Mouse (Mus musculus): ENCODE measurements around the gene Pltp. TPM values are rescaled to one million over a fixed set of nuclear protein-coding genes. Genes with fewer than 3 reads are reported as not detected.
"Not testable (repeated sequence)": the region's sequence is repeated elsewhere in the genome, so short reads cannot be mapped to it uniquely, and the experiment has no call there.

Gene Pltp
- total RNA-seq, 2 experiments from 2014 or later: 19.9 to 22.8 TPM

- peak; percentile 80 for DNase-seq
- intact Hi-C loops (cut with DNase I; ENCODE audit: low total_unique reads): no loop called here
These were observed 28.3 kb upstream of the Pltp start for GRCm38 (mm10) chr2:164885788-164886187.

DNA sequence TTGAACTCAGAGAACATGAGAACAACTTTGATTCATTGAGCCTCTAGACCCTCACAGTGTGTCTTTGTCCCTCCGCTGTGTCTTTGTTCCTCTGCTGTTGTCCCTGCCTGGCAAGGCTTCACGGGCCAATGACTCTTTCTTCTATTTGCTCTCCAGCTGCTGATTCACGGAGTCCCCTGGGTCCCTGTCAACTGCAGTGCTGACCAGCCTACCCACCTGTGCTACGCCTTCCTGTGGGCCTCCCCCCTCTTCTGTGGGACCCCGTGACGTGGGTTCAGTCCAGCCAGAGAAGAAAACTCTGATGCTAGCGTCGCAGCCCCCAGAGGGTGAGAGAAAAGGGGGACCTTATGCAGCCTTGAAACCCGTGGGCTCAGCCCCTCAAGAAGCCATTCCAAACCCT, 25.1 kb upstream of the Pltp start:
- intact Hi-C loops (cut with DNase I; ENCODE audit: low total_unique reads): no loop called here
- no peak for DNase-seq

- intact Hi-C loops (cut with DNase I; ENCODE audit: low total_unique reads): no loop called here
- peak; percentile 93 for DNase-seq
These were observed 22.2 kb upstream of the Pltp start for GRCm38 (mm10) chr2:164879568-164880277.

GRCm38 (mm10) chr2:164879228-164879567, 21.7 kb upstream of the Pltp start, which contains the start of gene Pcif1:
Gene Pcif1, plus strand, starts transcription at chr2:164879304.
- DNase-seq: peak; percentile 91
- intact Hi-C loops (cut with DNase I; ENCODE audit: low total_unique reads): no loop called here

- intact Hi-C loops (cut with DNase I; ENCODE audit: low total_unique reads): no loop called here
- peak; percentile 73 for DNase-seq
These were observed 21.2 kb upstream of the Pltp start for GRCm38 (mm10) chr2:164878509-164879227.

DNA sequence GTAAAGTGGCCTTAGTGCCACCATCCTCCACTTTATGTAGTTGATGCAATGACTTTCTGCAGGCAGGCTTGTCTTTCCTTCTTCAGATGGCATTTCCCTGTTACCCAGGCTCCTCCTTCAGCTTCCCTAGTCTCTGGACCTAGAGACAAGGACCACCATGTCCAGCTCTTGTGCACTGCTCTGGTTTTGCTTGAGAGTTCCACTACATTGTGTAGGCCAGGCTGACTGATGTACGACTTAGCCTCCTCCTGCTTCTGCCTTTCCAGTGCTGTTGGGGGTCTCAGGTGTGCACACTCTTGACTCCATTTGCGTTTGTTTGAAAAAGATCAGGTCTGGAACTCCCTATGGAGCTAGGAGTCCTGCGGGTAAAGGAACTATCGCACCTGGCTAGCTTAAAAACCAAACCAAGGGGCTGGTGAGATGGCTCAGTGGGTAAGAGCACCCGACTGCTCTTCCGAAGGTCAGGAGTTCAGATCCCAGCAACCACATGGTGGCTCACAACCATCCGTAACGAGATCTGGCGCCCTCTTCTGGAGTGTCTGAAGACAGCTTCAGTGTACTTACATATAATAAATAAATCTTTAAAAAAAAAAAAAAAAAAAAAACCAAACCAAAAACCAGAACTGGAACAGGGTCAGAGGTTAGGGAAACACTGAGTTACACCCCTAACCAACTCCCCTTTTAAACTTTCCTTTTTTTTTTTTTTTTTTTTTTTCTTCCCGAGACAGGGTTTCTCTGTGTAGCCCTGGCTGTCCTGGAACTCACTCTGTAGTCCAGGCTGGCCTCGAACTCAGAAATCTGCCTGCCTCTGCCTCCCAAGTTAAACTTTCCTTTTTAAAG, 20.1 kb upstream of the Pltp start:
- DNase-seq; intact Hi-C loops (cut with DNase I; ENCODE audit: low total_unique reads): not testable (repeated sequence)

DNA sequence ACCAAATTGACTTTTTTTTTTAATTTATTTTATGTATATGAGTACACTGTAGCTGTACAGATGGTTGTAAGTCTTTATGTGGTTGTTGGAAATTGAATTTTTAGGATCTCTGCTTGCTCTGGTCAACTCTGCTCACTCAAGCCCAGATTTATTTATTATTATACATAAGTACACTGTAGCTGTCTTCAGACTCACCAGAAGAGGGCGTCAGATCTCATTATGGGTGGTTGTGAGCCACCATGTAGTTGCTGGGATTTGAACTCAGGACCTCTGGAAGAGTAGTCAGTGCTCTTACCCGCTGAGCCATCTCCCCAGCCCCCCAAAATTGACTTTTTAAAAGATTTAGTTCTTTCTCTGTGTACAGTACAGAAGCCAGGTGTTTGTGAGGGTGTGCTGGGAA, 18.1 kb upstream of the Pltp start:
- intact Hi-C loops (cut with DNase I; ENCODE audit: low total_unique reads); DNase-seq: not testable (repeated sequence)

DNA sequence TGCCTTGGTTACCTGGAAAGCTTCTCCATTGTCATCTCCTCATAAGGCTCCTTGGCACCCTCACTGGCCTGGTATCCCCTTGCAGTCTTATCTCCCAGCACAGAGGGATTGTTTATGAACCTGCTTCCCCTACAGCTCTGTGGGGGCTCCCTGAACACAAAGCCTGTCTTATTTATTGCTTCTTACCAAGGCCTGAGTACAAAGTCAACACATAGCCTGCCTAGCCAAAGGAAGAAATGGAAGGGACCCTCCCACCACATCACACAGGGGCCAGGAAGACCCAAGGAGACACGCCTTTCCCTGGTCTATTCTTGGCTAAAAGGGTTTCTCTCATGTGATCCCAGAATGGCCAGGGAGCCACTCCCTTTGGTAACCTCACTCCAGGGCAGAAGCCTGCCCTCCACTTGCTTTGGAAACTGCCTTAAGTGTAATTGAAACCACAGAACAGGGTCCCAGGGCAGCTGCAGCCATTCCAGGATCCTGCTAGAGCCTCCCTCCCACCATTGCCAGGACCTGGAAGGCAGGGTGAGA, 16.8 kb upstream of the Pltp start:
- intact Hi-C loops (cut with DNase I; ENCODE audit: low total_unique reads): loop anchor here (5.0 kb wide), 1 partner anchor 37 kb away; no protein-coding TSS in a partner anchor

GRCm38 (mm10) chr2:164873621-164874020, 16.1 kb upstream of the Pltp start:
- DNase-seq: no peak
- intact Hi-C loops (cut with DNase I; ENCODE audit: low total_unique reads): loop anchor here (5.0 kb wide), 1 partner anchor 36 kb away; no protein-coding TSS in a partner anchor

More for the DNA sequence above, 16.8 kb upstream of the Pltp start:
- DNase-seq: no peak

- intact Hi-C loops (cut with DNase I; ENCODE audit: low total_unique reads): loop anchor here (5.0 kb wide), 1 partner anchor 34 kb away; no protein-coding TSS in a partner anchor
- no peak for DNase-seq
These were observed 14.2 kb upstream of the Pltp start for GRCm38 (mm10) chr2:164871602-164872303.

GRCm38 (mm10) chr2:164868491-164868890, 11.0 kb upstream of the Pltp start:
- DNase-seq: no peak
- intact Hi-C loops (cut with DNase I; ENCODE audit: low total_unique reads): no loop called here

- no peak for DNase-seq
- intact Hi-C loops (cut with DNase I; ENCODE audit: low total_unique reads): no loop called here
These were observed 10.1 kb upstream of the Pltp start for GRCm38 (mm10) chr2:164867566-164867965.

DNA sequence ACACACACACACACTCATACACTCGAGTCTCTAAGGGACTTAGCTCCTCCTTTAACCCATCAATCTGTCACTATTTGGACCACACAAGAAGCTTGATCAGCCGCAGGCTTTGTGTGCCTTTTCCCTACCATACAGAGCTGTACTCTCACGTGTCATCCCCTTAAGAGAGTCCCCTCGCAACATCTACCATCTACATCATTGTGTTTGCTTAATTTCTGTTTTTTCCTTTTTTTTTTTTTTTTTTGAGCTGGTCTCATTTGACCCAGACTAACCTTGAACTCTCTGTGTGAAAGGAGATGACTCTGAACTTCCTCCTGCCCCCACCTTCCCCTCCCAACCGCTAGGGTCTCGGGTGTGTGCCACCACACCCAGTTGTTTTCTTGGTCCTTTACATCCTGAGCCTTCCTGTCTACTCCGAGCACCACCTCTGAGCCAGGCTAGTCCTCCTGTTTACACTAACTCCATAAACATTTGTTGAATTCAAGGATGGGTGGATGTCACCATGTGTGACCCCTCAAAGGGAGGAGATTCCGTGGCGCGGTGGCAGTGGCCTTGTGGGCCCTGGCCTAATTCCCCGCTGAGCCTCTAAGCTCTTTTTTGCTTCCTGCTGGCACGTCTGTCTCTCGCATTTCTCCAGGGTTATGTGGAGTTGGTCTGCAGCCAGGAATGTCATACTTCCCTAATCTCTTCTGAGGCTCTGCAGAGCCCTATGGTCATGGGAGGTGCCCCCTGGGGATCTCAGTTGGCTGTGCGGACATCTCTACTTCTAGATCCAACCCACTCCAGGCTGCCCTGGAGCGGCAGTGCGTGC, 9.4 kb upstream of the Pltp start:
- DNase-seq: peak; percentile 38
- intact Hi-C loops (cut with DNase I; ENCODE audit: low total_unique reads): no loop called here

GRCm38 (mm10) chr2:164864593-164864992, 7.1 kb upstream of the Pltp start:
- no peak for DNase-seq

GRCm38 (mm10) chr2:164863411-164863810, 5.9 kb upstream of the Pltp start:
- DNase-seq; intact Hi-C loops (cut with DNase I; ENCODE audit: low total_unique reads): not testable (repeated sequence)

More at GRCm38 (mm10) chr2:164864593-164864992, 7.1 kb upstream of the Pltp start:
- intact Hi-C loops (cut with DNase I; ENCODE audit: low total_unique reads): no loop called here

DNA sequence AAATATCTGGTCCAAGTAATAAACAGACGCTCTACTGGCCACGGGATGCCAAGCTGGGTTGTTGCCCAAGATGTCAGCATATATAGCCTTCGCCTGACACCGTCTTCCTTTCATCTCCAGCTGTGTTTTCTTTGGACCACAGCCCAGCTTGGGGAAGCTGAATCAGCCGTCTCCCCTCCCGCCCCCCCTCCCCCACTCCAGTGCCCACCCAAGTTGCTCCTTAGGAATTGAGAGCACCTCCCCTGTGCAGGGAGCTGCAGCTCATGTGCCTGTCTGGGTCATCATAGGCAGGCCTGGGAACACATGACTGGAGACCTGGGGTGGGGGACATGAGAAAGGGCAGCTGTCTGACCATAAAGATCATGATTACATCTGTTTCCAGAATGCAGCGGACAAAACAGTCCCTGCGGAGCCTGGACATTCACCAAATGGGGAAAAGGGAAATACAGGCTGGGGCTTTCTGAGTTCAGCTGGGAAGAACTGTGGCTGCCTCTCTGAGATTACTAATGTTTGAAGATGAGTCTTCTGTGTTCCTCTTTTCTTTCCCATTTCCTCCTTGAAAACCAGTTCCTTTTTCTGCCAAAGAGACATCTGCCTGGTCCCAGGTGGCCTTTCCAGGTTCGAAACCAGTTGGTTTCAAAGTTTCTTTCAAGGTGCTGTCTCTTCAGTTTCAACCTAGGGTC, 4.8 kb upstream of the Pltp start:
- peak; percentile 72 for DNase-seq
- intact Hi-C loops (cut with DNase I; ENCODE audit: low total_unique reads): no loop called here

DNA sequence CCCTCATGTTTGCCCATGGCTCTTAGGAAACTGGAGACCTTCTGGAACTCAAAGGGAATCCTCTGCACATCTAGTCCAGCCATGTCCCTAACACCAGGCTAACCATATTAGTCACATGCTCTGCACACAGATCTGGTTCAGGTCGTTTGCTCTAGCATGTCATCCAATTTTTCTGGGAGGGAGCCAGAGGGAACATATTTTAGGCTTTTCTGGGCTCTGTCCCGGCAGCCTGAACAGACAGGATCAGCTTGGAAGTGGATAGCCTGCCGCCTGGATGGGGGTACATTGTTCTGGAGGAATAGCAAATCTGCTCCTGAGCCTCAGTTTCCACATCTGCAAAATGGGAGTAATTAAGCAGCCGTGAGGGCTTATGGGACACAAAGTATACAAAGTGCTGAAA, 3.6 kb upstream of the Pltp start:
- no peak for DNase-seq
- intact Hi-C loops (cut with DNase I; ENCODE audit: low total_unique reads): no loop called here

Measured in gastrocnemius, postnatal 14 days (tissue).